Mouse (Mus musculus) ES-E14 (cell line): Measurements from ENCODE around the gene Fam83e.

Source experiments
- CHD2 ChIP-seq: IDR thresholded peaks from 2 replicates; pipeline ENCODE4 v1.6.1; 2014; ENCODE audit warnings: mild to moderate bottlenecking, low read depth, low read length, inconsistent platforms
- HCFC1 ChIP-seq: IDR thresholded peaks from 2 replicates; pipeline ENCODE4 v1.6.1; 2012; ENCODE audit warnings: low read length, inconsistent platforms, borderline replicate concordance; ENCODE audit not compliant: insufficient read depth
- MAFK ChIP-seq: IDR thresholded peaks from 2 replicates; pipeline ENCODE4 v1.6.1; 2014; ENCODE audit warnings: mild to moderate bottlenecking, low read depth, low read length, inconsistent platforms; ENCODE audit not compliant: insufficient read depth
- ZNF384 ChIP-seq: IDR thresholded peaks from 2 replicates; pipeline ENCODE4 v1.6.1; 2012; ENCODE audit warnings: low read depth, low read length, inconsistent platforms

- TF ChIP-seq HCFC1 (no peak), CHD2 (no peak), ZNF384 (no peak), MAFK (no peak)
Observed at GRCm38 (mm10) chr7:45701607-45702006, 19.4 kb upstream of the Fam83e start.
